Mouse (Mus musculus) adrenal gland, adult (tissue): ENCODE measurements around the gene Phc3.
"Not testable (repeated sequence)": the region's sequence is repeated elsewhere in the genome, so short reads cannot be mapped to it uniquely, and the experiment has no call there.

ENCODE experiments used
- DNase-seq, 2 experiments: peaks; one replicate each; pipeline ENCODE4 v3.0.0; 2022 to 2023; ENCODE audit warnings: low spot score in 1 of 2; ENCODE audit not compliant: inconsistent age in 2 of 2

Phc3 gene

GRCm38 (mm10) chr3:30887449-30887848, 81.8 kb downstream of the Phc3 start:
- no peak for DNase-seq

- no peak for DNase-seq
Measured at GRCm38 (mm10) chr3:30876709-30877108, 92.5 kb downstream of the Phc3 start.

GRCm38 (mm10) chr3:30869995-30870394, 99.2 kb downstream of the Phc3 start:
- DNase-seq = no peak

- DNase-seq = no peak
Measured at GRCm38 (mm10) chr3:30868625-30869024, 100.6 kb downstream of the Phc3 start.

GRCm38 (mm10) chr3:30868176-30868575, 101.0 kb downstream of the Phc3 start:
- peak; percentile 75 to 77 for DNase-seq

- no peak for DNase-seq
Measured at GRCm38 (mm10) chr3:30864640-30865039, 104.6 kb downstream of the Phc3 start.

- no peak for DNase-seq
Measured at GRCm38 (mm10) chr3:30863712-30864435, 105.3 kb downstream of the Phc3 start.

- DNase-seq = no peak
Measured at GRCm38 (mm10) chr3:30860705-30861104, 108.5 kb downstream of the Phc3 start.

GRCm38 (mm10) chr3:30859599-30859998, 109.6 kb downstream of the Phc3 start:
- not testable (repeated sequence) for DNase-seq

- peak; percentile 79 to 91 for DNase-seq
Measured at GRCm38 (mm10) chr3:30855604-30856458, 113.4 kb downstream of the Phc3 start, which contains the start of gene Gpr160. Gene Gpr160 (plus strand): TSS chr3:30855950.

GRCm38 (mm10) chr3:30853596-30853995, 115.6 kb downstream of the Phc3 start:
- DNase-seq = no peak

GRCm38 (mm10) chr3:30851422-30851821, 117.8 kb downstream of the Phc3 start:
- no peak for DNase-seq
